Mouse (Mus musculus) CH12.LX (cell line): Measurements from ENCODE around the gene Commd8.

Experiments used
- CTCF ChIP-seq, 2 experiments: IDR thresholded peaks in 1 of 2; conservative IDR thresholded peaks in 1 of 2; 2 replicates each; pipeline ENCODE4 v1.5.1; 2011 to 2012; ENCODE audit warnings: low read depth in 2 of 2, low read length in 2 of 2, improper control_type of control experiment in 1 of 2, inconsistent platforms in 1 of 2, mild to moderate bottlenecking in 1 of 2, moderate library complexity in 1 of 2
- E2F4 ChIP-seq: IDR thresholded peaks from 2 replicates; pipeline ENCODE4 v1.6.1; 2011; ENCODE audit warnings: low read depth, low read length, improper control_type of control experiment; ENCODE audit not compliant: insufficient replicate concordance
- GABPA ChIP-seq: IDR thresholded peaks from 2 replicates; pipeline ENCODE4 v1.6.1; 2012; ENCODE audit warnings: low read depth, low read length, improper control_type of control experiment, inconsistent platforms; ENCODE audit not compliant: insufficient replicate concordance
- JUN ChIP-seq: IDR thresholded peaks from 2 replicates; pipeline ENCODE4 v1.6.1; 2011; ENCODE audit warnings: low read depth, mild to moderate bottlenecking, low read length, improper control_type of control experiment, moderate library complexity; ENCODE audit not compliant: insufficient read depth
- MAX ChIP-seq: IDR thresholded peaks from 2 replicates; pipeline ENCODE4 v1.6.1; 2011; ENCODE audit warnings: low read length, improper control_type of control experiment
- MXI1 ChIP-seq: IDR thresholded peaks from 2 replicates; pipeline ENCODE4 v1.6.1; 2011; ENCODE audit warnings: mild to moderate bottlenecking, low read depth, low read length, improper control_type of control experiment
- POLR2A ChIP-seq: IDR thresholded peaks from 2 replicates; pipeline ENCODE4 v1.6.1; 2011; ENCODE audit warnings: low read depth, mild to moderate bottlenecking, improper control_type of control experiment, low read length
- TCF12 ChIP-seq: IDR thresholded peaks from 2 replicates; pipeline ENCODE4 v1.6.1; 2014; ENCODE audit warnings: low read depth, mild to moderate bottlenecking, inconsistent platforms, low read length, improper control_type of control experiment
- USF1 ChIP-seq: IDR thresholded peaks from 2 replicates; pipeline ENCODE4 v1.6.1; 2014; ENCODE audit warnings: low read depth, mild to moderate bottlenecking, inconsistent platforms, low read length, improper control_type of control experiment

DNA sequence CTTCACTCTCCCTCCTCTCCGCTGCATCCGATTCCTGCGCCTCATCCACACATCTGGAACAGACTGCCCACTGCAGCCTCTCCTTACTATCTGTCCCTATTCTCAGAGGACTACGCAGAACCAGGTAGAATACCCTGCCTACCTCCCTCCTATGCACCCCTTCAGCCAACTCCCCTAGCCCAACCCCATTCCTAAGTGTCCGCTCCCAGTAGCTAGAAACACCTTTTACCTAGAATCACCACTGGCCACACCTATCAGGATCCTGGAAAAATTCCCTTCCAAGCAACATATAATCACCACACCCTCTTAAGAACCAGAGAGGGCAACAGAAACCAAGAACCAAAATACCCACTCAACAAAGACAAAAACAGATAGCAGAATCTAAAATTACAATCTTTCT, 17.1 kb downstream of the Commd8 start:
- TF ChIP-seq CTCF (conservative IDR thresholded peaks at IDR 0.05 in 1 of 2, IDR thresholded peaks at IDR 0.05 in 1 of 2; ENCODE audit: low read depth in 2 of 2, low read length in 2 of 2) (no peak), GABPA (no peak), USF1 (no peak), E2F4 (no peak), POLR2A (no peak), MXI1 (no peak), JUN (no peak), MAX (no peak), TCF12 (no peak)
